Mouse (Mus musculus) heart, postnatal 0 days (tissue): ENCODE data around the gene Glt6d1.

Experiments
- CTCF ChIP-seq: IDR thresholded peaks from 2 replicates; pipeline ENCODE4 v1.5.1; 2016; ENCODE audit warnings: antibody characterized with exemption, control low read depth, low read depth
- EP300 ChIP-seq: IDR thresholded peaks from 2 replicates; pipeline ENCODE4 v1.6.1; 2016; ENCODE audit warnings: antibody characterized with exemption, low read depth

- no peak for TF ChIP-seq EP300
- TF ChIP-seq CTCF: no peak
Observed at GRCm38 (mm10) chr2:25781957-25782356, 33.7 kb downstream of the Glt6d1 start, which contains the start of gene Gm13539.
